ENCODE assay signal across 5 mouse cellular contexts in genomic region chr2:102253204-102253603, GRCm38 (mm10).
"Had no signal": no experiment of that assay in that cellular context is flagged by ENCODE, and none has a peak within 500 bp of the region (broad histone marks: within the 10 kb centered on the region; RNA-seq: fewer than 3 reads in every experiment).

No protein-coding gene starts in this region.

- DNase-seq: kidney, adult 18-20 months; kidney, postnatal 4 days; lung, adult 18-20 months; thymus, adult 18-20 months; thymus, postnatal 25 days had no signal
